19 mouse cellular contexts compared by ENCODE assay signal in the genomic region with DNA sequence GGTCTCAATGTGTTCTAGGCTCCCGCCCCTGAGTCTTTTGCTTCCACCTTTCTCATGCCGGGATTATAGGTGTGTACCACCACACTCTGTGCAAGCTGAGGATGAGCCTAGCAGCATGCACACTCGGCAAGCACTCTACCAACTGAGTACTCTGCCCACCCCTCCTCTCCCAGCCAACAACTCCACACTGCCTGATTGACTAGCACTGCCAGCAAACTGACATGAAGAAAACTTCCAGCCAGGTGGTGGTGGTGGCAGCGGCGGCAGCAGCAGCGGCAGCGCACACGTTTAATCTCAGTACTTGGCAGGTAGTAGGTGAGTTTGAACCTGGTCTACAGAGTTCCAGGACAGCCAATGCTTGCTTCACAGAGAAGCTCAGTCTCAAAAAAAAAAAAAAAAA. TPM values are rescaled to one million over a fixed set of nuclear protein-coding genes. Genes with fewer than 3 reads are reported as not detected.
"Had no signal": no experiment of that assay in that cellular context is flagged by ENCODE, and none has a peak within 500 bp of the region (broad histone marks: within the 10 kb centered on the region; RNA-seq: fewer than 3 reads in every experiment).

No protein-coding gene starts in this region.

- H3K36me3 ChIP-seq: limb, embryonic 13.5 days; midbrain, embryonic 12.5 days; neural tube, embryonic 13.5 days had no signal

- H3K27ac ChIP-seq: kidney, postnatal 0 days; limb, embryonic 13.5 days; liver, embryonic 14.5 days; midbrain, embryonic 12.5 days; neural tube, embryonic 13.5 days had no signal

- DNase-seq: kidney, adult 11 months; kidney, adult 9 months; kidney, postnatal 36 days; layer of hippocampus, adult 9-11 months; layer of hippocampus, postnatal 36 days; left cerebral cortex, postnatal 4 days; lung, adult 18-20 months; lung, postnatal 4 days; retina, postnatal 1 day; right cerebral cortex, postnatal 4 days; thymus, adult 18-20 months had no signal

- H3K4me1 ChIP-seq: limb, embryonic 13.5 days; midbrain, embryonic 12.5 days; neural tube, embryonic 13.5 days had no signal

- H3K4me3 ChIP-seq: limb, embryonic 13.5 days; midbrain, embryonic 12.5 days; neural tube, embryonic 13.5 days had no signal

- ATAC-seq: lung, postnatal 0 days; midbrain, embryonic 16.5 days had no signal

- H3K27me3 ChIP-seq: limb, embryonic 13.5 days; midbrain, embryonic 12.5 days; neural tube, embryonic 13.5 days had no signal

RNA-seq across cellular contexts. Expression of a gene that starts 36.1 kb away (rescaled TPM):
- total RNA-seq: layer of hippocampus, adult 18-20 months; layer of hippocampus, postnatal 36 days; left cerebral cortex, postnatal 4 days had no signal
- polyA plus RNA-seq: kidney, postnatal 0 days; midbrain, embryonic 12.5 days; midbrain, embryonic 16.5 days; neural tube, embryonic 13.5 days had no signal
